Mouse (Mus musculus) adrenal gland, postnatal 4 days (tissue): ENCODE data around the gene Clec11a. TPM values are rescaled to one million over a fixed set of nuclear protein-coding genes. Genes with fewer than 3 reads are reported as not detected.
A peak's percentile ranks its signal among the peaks of the same experiment; 100 is the strongest.
"Not testable (repeated sequence)": the region's sequence is repeated elsewhere in the genome, so short reads cannot be mapped to it uniquely, and the experiment has no call there.

ENCODE experiments used
- DNase-seq, 2 experiments: peaks; one replicate each; pipeline ENCODE4 v3.0.0; 2021 to 2022; ENCODE audit warnings: low spot score in 2 of 2, mixed read lengths in 2 of 2
- total RNA-seq, 2 experiments: library from RNA; stranded (reverse); gene quantifications; 2 replicates each; pipeline ENCODE4 v1.2.3; 2021

Clec11a gene
- total RNA-seq, 2 experiments from 2014 or later = 6.0 to 7.1 TPM

- DNase-seq = no peak
Measured at GRCm38 (mm10) chr7:44332336-44332735, 25.6 kb upstream of the Clec11a start.

DNA sequence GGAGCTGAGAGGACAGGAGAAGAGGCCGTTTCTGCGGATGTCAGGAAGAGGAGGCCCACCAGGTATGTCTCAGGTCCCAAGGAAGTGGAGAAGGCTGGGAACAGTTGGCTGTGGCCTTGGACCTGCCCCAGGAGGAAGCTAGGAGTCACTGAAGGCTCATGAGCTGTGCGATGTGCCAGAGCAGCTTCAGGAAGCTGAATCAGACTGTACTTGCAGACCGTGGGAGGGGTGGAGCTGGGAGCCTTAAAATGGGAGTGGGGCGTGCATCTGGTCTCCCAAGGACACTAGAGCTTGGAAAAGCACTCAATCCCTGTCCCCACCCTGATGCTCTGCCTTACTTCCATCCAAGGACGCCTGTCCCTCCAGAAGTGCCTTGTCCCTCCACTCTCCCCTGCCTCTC is 19.9 kb upstream of the Clec11a start:
- DNase-seq = no peak

GRCm38 (mm10) chr7:44322290-44322689 is 15.6 kb upstream of the Clec11a start:
- no peak for DNase-seq

GRCm38 (mm10) chr7:44320886-44321285 is 14.2 kb upstream of the Clec11a start:
- DNase-seq = no peak

GRCm38 (mm10) chr7:44317913-44318312 is 11.2 kb upstream of the Clec11a start:
- no peak for DNase-seq

GRCm38 (mm10) chr7:44312484-44312883 is 5.8 kb upstream of the Clec11a start:
- DNase-seq = no peak

DNA sequence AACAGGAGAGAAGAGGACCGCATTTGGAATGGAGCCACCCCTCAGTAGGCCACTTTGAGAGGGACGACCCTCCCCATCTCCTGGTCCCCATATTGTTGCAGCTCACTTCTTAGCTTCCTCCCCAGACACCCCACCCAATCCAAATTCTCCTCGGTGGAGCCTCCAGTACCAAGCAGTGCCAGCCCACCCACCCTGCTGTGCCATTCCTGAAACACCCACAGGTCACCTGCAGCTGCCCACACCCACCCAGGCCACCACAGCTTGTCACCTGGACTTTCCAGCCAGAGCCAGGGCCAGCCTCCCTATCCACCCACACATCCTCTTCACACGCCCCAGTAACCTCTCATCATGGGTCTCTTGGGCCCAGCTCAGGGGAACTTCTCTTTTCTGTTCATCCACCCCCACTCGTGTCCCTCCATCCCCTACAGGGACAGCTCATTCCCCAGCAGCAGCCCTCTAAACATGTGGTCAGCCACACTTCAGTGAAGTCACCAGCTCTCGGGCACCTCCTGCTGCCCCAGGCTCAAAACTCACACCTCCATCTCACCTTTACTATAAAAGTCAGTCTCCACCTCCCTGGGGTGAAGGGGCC is 5.1 kb upstream of the Clec11a start:
- DNase-seq = no peak

DNA sequence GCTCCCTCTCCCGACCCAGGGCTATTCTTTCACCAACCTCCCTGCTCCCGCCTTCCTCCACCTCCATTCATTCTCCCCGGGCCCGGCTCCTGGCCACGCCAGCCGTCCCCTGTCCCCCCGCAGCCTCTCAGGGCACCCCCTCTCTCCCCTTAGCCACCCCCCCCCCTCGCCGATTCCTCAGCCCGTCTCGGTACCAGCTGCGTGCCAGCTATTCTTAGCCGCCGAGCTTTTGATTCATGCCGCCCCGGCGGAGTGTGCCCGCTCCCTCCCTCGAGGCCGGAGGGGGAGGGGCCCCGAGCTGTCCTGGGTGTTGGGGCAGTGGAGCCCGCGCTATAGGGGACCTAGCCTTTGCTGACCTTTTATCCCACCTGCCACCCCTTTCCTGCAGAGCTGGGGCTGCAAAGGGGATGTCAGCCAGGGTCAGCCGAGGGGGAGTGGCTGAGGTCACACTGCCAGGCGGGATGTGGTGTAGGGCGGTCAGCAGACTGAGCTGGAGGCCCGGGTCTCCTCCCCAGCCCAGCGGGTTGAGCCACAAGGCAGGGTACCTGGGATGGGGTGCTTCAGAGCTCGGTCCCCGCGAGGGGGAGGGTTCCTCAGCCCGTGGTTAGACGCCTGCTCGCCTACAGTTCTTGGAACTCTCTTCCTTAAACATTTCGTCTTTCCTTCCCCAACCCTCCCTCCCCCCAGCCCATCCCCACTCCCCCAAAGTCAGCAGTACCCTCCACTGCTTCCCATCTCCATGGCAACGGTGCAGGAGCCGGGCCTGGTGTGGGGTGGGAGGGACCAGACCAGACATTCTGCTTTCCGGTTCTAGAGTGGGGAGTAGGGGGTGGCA is 4.4 kb upstream of the Clec11a start:
- DNase-seq = no peak

- no peak for DNase-seq
Measured at GRCm38 (mm10) chr7:44310285-44310877, 3.7 kb upstream of the Clec11a start.

GRCm38 (mm10) chr7:44309475-44310284 is 3.0 kb upstream of the Clec11a start, which contains the start of gene Shank1:
Shank1 (plus strand) TSS chr7:44310253.
- no peak for DNase-seq

DNA sequence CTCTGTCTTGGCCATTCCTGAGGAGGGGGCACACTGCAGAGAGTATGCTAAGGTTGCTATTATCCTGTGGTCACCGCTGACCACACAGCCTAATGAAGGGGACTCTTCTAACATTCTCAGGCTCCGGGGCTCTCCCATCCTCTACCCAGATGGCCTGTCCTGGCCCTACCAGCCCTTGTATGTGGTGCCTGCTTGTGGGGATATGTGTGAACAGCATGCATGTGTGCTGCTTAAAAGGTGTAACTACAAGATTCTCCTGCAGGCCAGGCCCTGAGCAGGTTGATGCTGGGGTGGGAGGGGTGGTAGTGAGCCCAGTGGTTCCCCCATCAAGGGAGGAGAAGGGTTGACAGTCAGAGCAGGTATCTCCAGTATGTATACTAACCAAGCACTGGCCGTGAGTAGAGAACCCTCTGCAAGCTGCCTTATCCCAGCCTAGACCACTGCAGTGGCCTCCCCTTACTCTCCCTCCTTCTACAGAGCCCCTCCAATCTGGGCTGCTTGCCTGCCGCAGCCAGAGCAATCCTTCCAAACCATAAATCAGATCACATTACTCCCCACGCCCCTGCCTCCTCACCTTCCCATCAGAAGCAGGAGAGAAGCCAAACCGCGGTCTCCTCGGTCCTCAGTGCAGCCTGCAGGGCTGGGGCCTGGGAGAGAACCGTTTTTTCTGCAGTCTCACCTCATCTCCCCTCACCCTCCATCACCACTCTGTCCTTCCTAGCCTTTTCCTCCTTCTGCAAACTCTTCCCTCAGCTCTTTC is 739 bp upstream of the Clec11a start:
- DNase-seq = no peak

GRCm38 (mm10) chr7:44305686-44306085 is 1.0 kb downstream of the Clec11a start:
- DNase-seq = no peak

GRCm38 (mm10) chr7:44304775-44305641 is 1.7 kb downstream of the Clec11a start:
- DNase-seq = peak; percentile 86 to 90

GRCm38 (mm10) chr7:44304463-44304774 is 2.3 kb downstream of the Clec11a start:
- no peak for DNase-seq

DNA sequence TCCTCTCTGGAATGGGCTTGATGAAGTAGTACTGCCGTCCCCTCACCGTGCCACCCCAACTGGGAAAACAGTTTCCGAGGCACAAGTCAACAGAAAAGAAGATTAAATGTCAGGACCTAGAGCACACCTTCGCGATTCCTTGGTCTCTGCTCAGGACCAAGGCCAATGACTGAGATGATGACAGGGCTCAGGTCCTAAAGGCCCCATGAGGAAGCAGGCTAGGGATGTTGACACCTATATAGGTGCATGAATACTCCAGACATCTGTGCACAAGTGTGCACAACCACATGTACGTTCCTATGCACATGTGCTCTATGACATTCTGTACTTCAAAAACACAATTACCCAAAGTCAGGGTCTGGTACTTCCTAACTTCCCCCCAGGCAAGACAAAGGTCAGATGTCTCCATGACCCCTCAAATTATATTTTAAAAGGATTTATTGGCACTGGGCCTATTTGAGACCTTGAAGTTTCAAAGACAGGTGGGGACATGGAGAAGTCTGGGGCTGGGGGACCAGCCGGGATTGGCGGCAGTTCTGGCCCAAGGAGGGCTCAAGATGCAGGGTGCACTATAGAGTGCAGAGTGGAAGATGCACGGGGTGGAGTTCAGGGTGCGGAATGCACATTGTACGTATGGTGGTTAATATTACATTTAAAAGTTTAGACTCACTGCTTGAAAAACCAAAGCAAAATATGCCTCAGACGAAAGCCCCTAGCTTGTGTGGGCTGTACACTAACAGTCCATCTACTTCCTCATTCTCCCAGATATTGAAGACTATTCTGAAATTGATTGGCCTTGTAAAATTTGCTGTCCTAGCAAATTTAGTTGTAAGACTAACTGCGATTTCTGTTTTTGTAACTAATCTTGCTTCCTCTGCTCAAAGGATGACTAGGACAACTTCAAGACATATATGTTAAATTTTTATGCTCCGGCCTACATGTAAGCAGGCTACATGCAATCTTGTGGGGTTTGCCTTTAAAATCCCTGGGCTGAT is 3.1 kb downstream of the Clec11a start:
- no peak for DNase-seq

GRCm38 (mm10) chr7:44297501-44297900 is 9.2 kb downstream of the Clec11a start:
- not testable (repeated sequence) for DNase-seq

DNA sequence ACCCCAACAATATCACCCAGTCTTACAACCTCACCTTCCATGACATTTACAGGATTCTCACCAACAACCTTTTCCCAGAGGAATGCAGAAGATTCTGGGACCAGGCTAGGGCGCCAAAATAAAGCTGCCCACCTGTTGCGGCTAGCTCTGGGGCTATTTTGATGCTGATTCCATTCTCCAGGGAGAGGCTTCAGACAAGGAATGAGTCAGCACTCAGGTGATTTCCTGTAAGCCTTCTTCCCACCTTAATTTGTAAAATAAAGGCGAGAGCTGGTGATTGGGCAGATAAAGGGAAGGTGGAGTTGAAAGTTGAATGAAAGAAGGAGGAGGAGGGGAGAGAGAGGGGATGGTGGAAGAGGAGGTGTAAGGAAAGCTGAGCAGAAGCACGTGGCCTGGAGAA is 15.3 kb downstream of the Clec11a start:
- DNase-seq = no peak

DNA sequence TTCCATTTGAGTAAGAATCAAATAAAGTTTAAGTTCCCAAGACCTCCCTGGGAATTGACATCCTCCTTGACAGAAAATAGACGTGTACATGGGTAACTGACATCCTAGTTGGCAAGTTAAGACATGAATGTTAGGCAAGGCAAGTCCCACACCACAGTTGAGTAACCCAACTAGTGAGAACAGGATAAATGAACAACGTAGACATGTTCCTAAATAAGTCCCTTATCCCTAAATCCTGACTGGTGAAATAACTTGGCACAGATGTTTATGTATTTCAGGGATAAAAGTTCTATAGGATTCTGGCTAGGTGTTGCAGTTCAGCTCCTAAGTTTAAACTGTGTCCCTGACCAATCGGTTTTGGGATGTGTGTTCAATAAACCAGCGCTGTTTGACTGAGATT is 15.7 kb downstream of the Clec11a start:
- no peak for DNase-seq

DNA sequence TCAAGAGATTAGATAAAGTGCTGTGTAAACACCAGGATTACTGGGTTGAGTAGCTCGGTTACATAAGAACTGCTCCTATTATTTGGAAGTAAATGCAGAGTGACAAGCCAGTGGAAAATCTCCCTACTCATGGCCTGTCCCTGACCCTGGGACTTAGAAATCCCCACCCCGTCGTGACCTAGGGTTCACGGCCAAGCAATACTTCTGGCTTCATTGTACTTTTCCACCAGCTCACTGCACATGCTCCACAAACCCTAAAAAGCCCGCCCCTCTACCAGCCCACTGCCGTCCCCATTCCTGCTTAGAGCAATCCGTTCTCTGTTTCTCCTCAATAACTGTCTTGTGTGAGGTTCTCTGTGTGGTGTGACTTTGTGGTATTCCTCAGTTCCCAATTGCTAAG is 18.9 kb downstream of the Clec11a start:
- DNase-seq = no peak
